Mouse (Mus musculus) retina, postnatal 1 day (tissue): ENCODE results near the gene Tbc1d22a.
A peak's percentile ranks its signal among the peaks of the same experiment; 100 is the strongest.
"Not testable (repeated sequence)": the region's sequence is repeated elsewhere in the genome, so short reads cannot be mapped to it uniquely, and the experiment has no call there.

Experiments used
- DNase-seq: peaks from one replicate; pipeline ENCODE4 v3.0.0-alpha.2; 2012

Tbc1d22a gene

GRCm38 (mm10) chr15:86203942-86204561 is 10.2 kb upstream of the Tbc1d22a start:
- DNase-seq = no peak

- peak; percentile 57 for DNase-seq
These were observed 9.0 kb upstream of the Tbc1d22a start for GRCm38 (mm10) chr15:86205300-86205699.

- DNase-seq = no peak
These were observed 7.9 kb upstream of the Tbc1d22a start for GRCm38 (mm10) chr15:86206385-86206784.

- DNase-seq = not testable (repeated sequence)
These were observed 2.1 kb upstream of the Tbc1d22a start for GRCm38 (mm10) chr15:86212193-86212592.

- DNase-seq = no peak
These were observed 416 bp downstream of the Tbc1d22a start for GRCm38 (mm10) chr15:86214549-86215201.

GRCm38 (mm10) chr15:86216641-86217040 is 2.4 kb downstream of the Tbc1d22a start:
- not testable (repeated sequence) for DNase-seq

- DNase-seq = no peak
These were observed 5.4 kb downstream of the Tbc1d22a start for GRCm38 (mm10) chr15:86219534-86220228.

GRCm38 (mm10) chr15:86220229-86220630 is 6.0 kb downstream of the Tbc1d22a start:
- DNase-seq = no peak

- DNase-seq = no peak
These were observed 6.5 kb downstream of the Tbc1d22a start for GRCm38 (mm10) chr15:86220715-86221114.

- DNase-seq = no peak
These were observed 7.1 kb downstream of the Tbc1d22a start for GRCm38 (mm10) chr15:86221369-86221768.

- not testable (repeated sequence) for DNase-seq
These were observed 7.6 kb downstream of the Tbc1d22a start for GRCm38 (mm10) chr15:86221901-86222300.

- no peak for DNase-seq
These were observed 10.8 kb downstream of the Tbc1d22a start for GRCm38 (mm10) chr15:86224972-86225551.

- no peak for DNase-seq
These were observed 12.0 kb downstream of the Tbc1d22a start for GRCm38 (mm10) chr15:86226221-86226620.

GRCm38 (mm10) chr15:86226968-86227367 is 12.7 kb downstream of the Tbc1d22a start:
- no peak for DNase-seq

GRCm38 (mm10) chr15:86228186-86228585 is 13.9 kb downstream of the Tbc1d22a start:
- DNase-seq = peak; percentile 68

- no peak for DNase-seq
These were observed 14.8 kb downstream of the Tbc1d22a start for GRCm38 (mm10) chr15:86229088-86229487.

- DNase-seq = no peak
These were observed 15.4 kb downstream of the Tbc1d22a start for GRCm38 (mm10) chr15:86229623-86230022.

GRCm38 (mm10) chr15:86231170-86231569 is 16.9 kb downstream of the Tbc1d22a start:
- DNase-seq = no peak

- DNase-seq = no peak
These were observed 17.7 kb downstream of the Tbc1d22a start for GRCm38 (mm10) chr15:86231831-86232512.

GRCm38 (mm10) chr15:86234001-86234400 is 19.7 kb downstream of the Tbc1d22a start:
- no peak for DNase-seq

- peak; percentile 60 for DNase-seq
These were observed 20.5 kb downstream of the Tbc1d22a start for GRCm38 (mm10) chr15:86234517-86235441.

GRCm38 (mm10) chr15:86236252-86236651 is 22.0 kb downstream of the Tbc1d22a start:
- peak; percentile 74 for DNase-seq
